Mouse (Mus musculus) heart, adult 2 months (tissue): ENCODE measurements around the gene Setdb1. TPM values are rescaled to one million over a fixed set of nuclear protein-coding genes. Genes with fewer than 3 reads are reported as not detected.

Experiments
- DNase-seq, 2 experiments: peaks; one replicate each; pipeline ENCODE4 v3.0.0; 2021
- H3K27ac ChIP-seq: fragments of 200-600 bp; 2 replicates; pipeline ENCODE4 v1.8.1; 2022
- H3K27me3 ChIP-seq: fragments of 200-500 bp; 2 replicates; pipeline ENCODE4 v1.6.1; 2012; ENCODE audit warnings: mild to moderate bottlenecking, low read length, inconsistent platforms, mixed read lengths; ENCODE audit not compliant: control insufficient read depth, insufficient read depth
- H3K36me3 ChIP-seq: fragments of 200-500 bp; 2 replicates; pipeline ENCODE4 v1.6.1; 2012; ENCODE audit warnings: low read length, inconsistent platforms; ENCODE audit not compliant: control insufficient read depth, insufficient read depth
- H3K4me1 ChIP-seq: fragments of 200-500 bp; 2 replicates; pipeline ENCODE4 v1.6.1; 2011; ENCODE audit warnings: low read length; ENCODE audit not compliant: control insufficient read depth, insufficient read depth
- H3K4me3 ChIP-seq: fragments of 200-600 bp; 2 replicates; pipeline ENCODE4 v1.8.1; 2022
- H3K79me2 ChIP-seq: fragments of 200-500 bp; replicated peaks from 2 replicates; pipeline ENCODE4 v1.6.1; 2012; ENCODE audit warnings: mild to moderate bottlenecking, inconsistent platforms, low read length, moderate library complexity, mixed read lengths; ENCODE audit not compliant: control insufficient read depth, insufficient read depth
- H3K9ac ChIP-seq: fragments of 200-500 bp; 2 replicates; pipeline ENCODE4 v1.6.1; 2012; ENCODE audit warnings: low read depth, mild to moderate bottlenecking, control low read depth, inconsistent platforms, low read length, mixed read lengths
- CTCF ChIP-seq: fragments of 200-600 bp; IDR thresholded peaks from 2 replicates; pipeline ENCODE4 v1.8.1; 2022; ENCODE audit warnings: antibody characterized with exemption, mild to moderate bottlenecking, moderate library complexity
- EP300 ChIP-seq: fragments of 200-500 bp; IDR thresholded peaks from 2 replicates; pipeline ENCODE4 v1.6.1; 2011; ENCODE audit warnings: low read depth, low read length, control low read depth; ENCODE audit not compliant: insufficient read depth
- POLR2A ChIP-seq: fragments of 200-500 bp; IDR thresholded peaks from 2 replicates; pipeline ENCODE4 v1.6.1; 2011; ENCODE audit warnings: mild to moderate bottlenecking, low read depth, low read length, control low read depth; ENCODE audit not compliant: insufficient read depth
- WGBS: fragments of 180-500 bp; shearing (Covaris S2); methylation state at CpG from one replicate; pipeline ENCODE4 v1.1.7; 2018; 5-methylcytosine and 5-hydroxymethylcytosine counted together
- intact Hi-C: fragments of 180-260 bp; cut with DNase I; formaldehyde crosslinking; loops from one replicate; pipeline ENCODE4 v1.15.1; 2025
- polyA plus RNA-seq: library from polyadenylated mRNA; depleted of rRNA; stranded (reverse); fragments of >200 nt; gene quantifications from 2 replicates; pipeline ENCODE4 v1.2.3, GENCODE M21; 2012
- total RNA-seq, 2 experiments: library from RNA; stranded (reverse); gene quantifications; 2 replicates each; pipeline ENCODE4 v1.2.3; 2021

The Setdb1 gene
- total and polyA plus RNA-seq, 3 experiments = 8.0 to 12.2 (median 10.4) TPM

GRCm38 (mm10) chr3:95284501-95285281 is 72.3 kb downstream of the Setdb1 start:
- TF ChIP-seq EP300 (no peak), CTCF (no peak), POLR2A (no peak)
- H3K36me3 ChIP-seq = no peaks in the 10 kb centered on the region
- H3K4me1 ChIP-seq = peaks cover 3% of the 10 kb centered on the region
- intact Hi-C loops = loop anchor here (5.0 kb wide), 2 partner anchors 52 to 67 kb away; partner anchors contain the start of genes Gabpb2 and Mllt11
- no peak overlapping the region; the same call in 1 of the 2 replicates for H3K4me3 ChIP-seq
- whole genome bisulfite sequencing = 83% methylated on average over 12 of the region's 12 CpGs
- DNase-seq = no peak
- no peaks in the 10 kb centered on the region for H3K27me3 ChIP-seq
- H3K27ac ChIP-seq = no peak overlapping the region
- H3K9ac ChIP-seq = no peak overlapping the region
- no peaks in the 10 kb centered on the region for H3K79me2 ChIP-seq

- TF ChIP-seq POLR2A (no peak), EP300 (no peak), CTCF (no peak)
- Histone ChIP-seq H3K4me1 (peaks cover 3% of the 10 kb centered on the region), H3K36me3 (no peaks in the 10 kb centered on the region), H3K27me3 (no peaks in the 10 kb centered on the region), H3K79me2 (no peaks in the 10 kb centered on the region), H3K9ac (peak overlapping the region; percentile 76), H3K27ac (peak overlapping the region; percentile 98), H3K4me3 (peak overlapping the region; percentile 88)
- WGBS = 0% methylated on average over 1 of the region's 1 CpGs
- no peak for DNase-seq
- intact Hi-C loops = loop anchor here (5.0 kb wide), 2 partner anchors 52 to 67 kb away; partner anchors contain the start of genes Gabpb2 and Mllt11
Measured at GRCm38 (mm10) chr3:95284062-95284461, 72.9 kb downstream of the Setdb1 start.

DNA sequence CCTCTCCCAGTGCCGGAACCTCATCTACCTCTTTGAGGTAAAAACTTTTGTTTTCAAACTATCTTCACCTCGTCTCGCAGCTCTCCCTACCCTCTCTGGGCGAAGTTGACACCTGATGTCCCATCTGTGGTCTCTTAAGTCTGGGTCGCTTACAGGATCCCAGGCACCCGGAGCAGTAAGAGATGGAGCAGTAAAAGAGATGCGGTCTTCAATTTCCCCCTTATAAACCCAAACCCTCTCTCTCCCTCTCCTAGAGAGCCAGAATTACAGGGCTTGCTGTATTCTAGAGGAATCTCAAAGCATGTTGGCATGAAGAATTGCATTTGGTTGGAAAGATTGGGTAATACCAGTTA is 73.4 kb downstream of the Setdb1 start:
- no peak for DNase-seq
- H3K4me1 ChIP-seq = peaks cover 3% of the 10 kb centered on the region
- WGBS = 3% methylated on average over 7 of the region's 7 CpGs
- H3K27me3 ChIP-seq = no peaks in the 10 kb centered on the region
- no peaks in the 10 kb centered on the region for H3K79me2 ChIP-seq
- H3K4me3 ChIP-seq = peak overlapping the region; percentile 88
- H3K36me3 ChIP-seq = no peaks in the 10 kb centered on the region
- H3K9ac ChIP-seq = peak overlapping the region; percentile 76
- TF ChIP-seq CTCF (no peak), EP300 (no peak), POLR2A (no peak)
- peak overlapping the region; percentile 98 for H3K27ac ChIP-seq
- intact Hi-C loops = loop anchor here (2.0 to 5.0 kb wide), 3 partner anchors 31 to 66 kb away; partner anchors contain the start of genes Cers2, Gabpb2 and Mllt11

GRCm38 (mm10) chr3:95282865-95283588 is 74.0 kb downstream of the Setdb1 start:
- intact Hi-C loops = loop anchor here (2.0 to 5.0 kb wide), 3 partner anchors 32 to 66 kb away; partner anchors contain the start of genes Cers2, Gabpb2 and Mllt11
- peaks cover 3% of the 10 kb centered on the region for H3K4me1 ChIP-seq
- H3K36me3 ChIP-seq = no peaks in the 10 kb centered on the region
- TF ChIP-seq CTCF (peak; percentile 48), EP300 (0 out of 2 replicates have a peak, but pooled peaks have one; percentile 35), POLR2A (peak; percentile 68)
- peak overlapping the region; percentile 98 for H3K27ac ChIP-seq
- H3K27me3 ChIP-seq = no peaks in the 10 kb centered on the region
- WGBS = under 1% methylated on average over 51 of the region's 51 CpGs
- peak; percentile 86 to 88 for DNase-seq
- peak overlapping the region; percentile 76 for H3K9ac ChIP-seq
- H3K79me2 ChIP-seq = no peaks in the 10 kb centered on the region
- peak overlapping the region; percentile 88 for H3K4me3 ChIP-seq

DNA sequence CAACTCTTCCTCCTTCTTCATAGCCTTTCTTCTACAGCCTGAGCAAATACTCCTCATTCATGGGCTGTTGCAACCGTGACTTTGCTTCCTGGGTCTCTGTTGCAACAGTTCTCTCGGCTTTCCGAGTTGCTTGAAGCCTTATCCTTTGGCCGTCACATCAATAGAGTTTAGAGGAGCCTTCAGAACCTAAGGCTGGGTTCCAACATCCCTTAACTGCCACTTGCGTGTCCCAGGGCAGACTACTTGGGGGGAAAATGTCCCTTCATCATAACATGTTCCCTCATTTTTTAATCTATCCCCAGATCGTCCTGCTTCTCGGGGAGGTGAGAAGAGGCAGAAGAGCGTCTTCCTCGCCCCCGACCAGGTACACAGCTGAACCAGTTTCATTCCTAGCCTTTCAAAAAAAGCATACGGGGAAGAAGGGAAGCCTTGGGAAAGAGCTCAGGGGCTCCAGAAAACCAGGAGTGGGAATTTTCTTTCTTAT is 74.6 kb downstream of the Setdb1 start:
- Histone ChIP-seq H3K27me3 (no peaks in the 10 kb centered on the region), H3K9ac (peak overlapping the region; percentile 76), H3K79me2 (no peaks in the 10 kb centered on the region), H3K36me3 (no peaks in the 10 kb centered on the region), H3K4me3 (peak overlapping the region; percentile 88), H3K4me1 (peaks cover 3% of the 10 kb centered on the region), H3K27ac (peak overlapping the region; percentile 98)
- TF ChIP-seq POLR2A (no peak), CTCF (no peak), EP300 (no peak)
- intact Hi-C loops = loop anchor here (2.0 to 5.0 kb wide), 3 partner anchors 32 to 65 kb away; partner anchors contain the start of genes Cers2, Gabpb2 and Mllt11
- DNase-seq = peak; percentile 61 to 63
- under 1% methylated on average over 11 of the region's 11 CpGs for WGBS
